Mouse (Mus musculus) megakaryocyte-erythroid progenitor cell, adult 5 weeks (primary cell): ENCODE data around the gene Tfrc. TPM values are rescaled to one million over a fixed set of nuclear protein-coding genes. Genes with fewer than 3 reads are reported as not detected.

Source experiments
- polyA plus RNA-seq: library from polyadenylated mRNA; stranded (reverse); fragments of >175 nt; gene quantifications from 2 replicates; pipeline ENCODE4 v1.2.3, GENCODE M21; 2012

The Tfrc gene
- 3.0 and 9.5 TPM in 2 replicates for polyA plus RNA-seq

GRCm38 (mm10) chr16:32608712-32609400, at the start of gene Tfrc:
Tfrc (plus strand) TSS chr16:32608920.

GRCm38 (mm10) chr16:32643661-32644061, 34.9 kb downstream of the Tfrc start, which contains the start of gene Tnk2:
Tnk2 (plus strand) TSS chr16:32643874.

Other genes starting within 250 kb of the Tfrc start
- gene Tm4sf19, start 208.4 kb upstream of the Tfrc start, polyA plus RNA-seq: not detected in 2 replicates
- 0.60 and 0.76 TPM in 2 replicates for gene Tctex1d2, start 189.2 kb upstream of the Tfrc start, polyA plus RNA-seq
- gene Pcyt1a, start 178.0 kb upstream of the Tfrc start, polyA plus RNA-seq: 43.8 and 50.1 TPM in 2 replicates
- 0.06 TPM in 1 of 2 replicates, not detected in the other for gene Slc51a, start 121.0 kb upstream of the Tfrc start, polyA plus RNA-seq
- not detected in 2 replicates for gene Zdhhc19, start 112.7 kb upstream of the Tfrc start, polyA plus RNA-seq
- gene Tnk2, start 35.0 kb downstream of the Tfrc start, polyA plus RNA-seq: 136 and 163 TPM in 2 replicates
- gene Muc4, start 127.0 kb downstream of the Tfrc start, polyA plus RNA-seq: not detected in 2 replicates
- gene Muc20, start 188.5 kb downstream of the Tfrc start, polyA plus RNA-seq: not detected in 2 replicates
- gene Smbd1, start 201.6 kb downstream of the Tfrc start, polyA plus RNA-seq: not detected in 2 replicates